Mouse (Mus musculus) spleen, adult 2 months (tissue): ENCODE data around the gene Gfm2.

ENCODE experiments used
- CTCF ChIP-seq: fragments of 200-500 bp; IDR thresholded peaks from 2 replicates; pipeline ENCODE4 v1.5.1; 2011; ENCODE audit warnings: mild to moderate bottlenecking, inconsistent platforms; ENCODE audit not compliant: insufficient read depth, insufficient read length, insufficient replicate concordance; ENCODE audit errors: extremely low read depth
- POLR2A ChIP-seq: fragments of 200-500 bp; IDR thresholded peaks from 2 replicates; pipeline ENCODE4 v1.6.1; 2011; ENCODE audit warnings: low read depth, low read length, inconsistent platforms

GRCm38 (mm10) chr13:97192649-97193048, 54.9 kb downstream of the Gfm2 start:
- TF ChIP-seq POLR2A, result no peak
- TF ChIP-seq CTCF, result no peak
